Mouse (Mus musculus): ENCODE data around the gene Anxa11. TPM values are rescaled to one million over a fixed set of nuclear protein-coding genes. Genes with fewer than 3 reads are reported as not detected.
"Not testable (repeated sequence)": the region's sequence is repeated elsewhere in the genome, so short reads cannot be mapped to it uniquely, and the experiment has no call there.

Anxa11 gene
- total RNA-seq, 2 experiments from 2014 or later: 14.1 to 14.8 TPM

GRCm38 (mm10) chr14:25838411-25838810 lies 3.5 kb upstream of the Anxa11 start:
- intact Hi-C loops (cut with DNase I): no loop called here
- no peak for DNase-seq (ENCODE audit: low spot score in 2 of 2)

GRCm38 (mm10) chr14:25839791-25840190 lies 2.2 kb upstream of the Anxa11 start:
- DNase-seq (ENCODE audit: low spot score in 2 of 2): no peak
- intact Hi-C loops (cut with DNase I): no loop called here

GRCm38 (mm10) chr14:25840961-25841360 lies 995 bp upstream of the Anxa11 start:
- no peak for DNase-seq (ENCODE audit: low spot score in 2 of 2)
- intact Hi-C loops (cut with DNase I): no loop called here

- intact Hi-C loops (cut with DNase I): no loop called here
- no peak for DNase-seq (ENCODE audit: low spot score in 2 of 2)
These were observed 377 bp upstream of the Anxa11 start for GRCm38 (mm10) chr14:25841579-25841978.

- DNase-seq (ENCODE audit: low spot score in 2 of 2): no peak
These were observed 690 bp downstream of the Anxa11 start for GRCm38 (mm10) chr14:25842688-25843003.

GRCm38 (mm10) chr14:25844372-25844771 lies 2.4 kb downstream of the Anxa11 start:
- intact Hi-C loops (cut with DNase I): no loop called here
- DNase-seq (ENCODE audit: low spot score in 2 of 2): no peak

More at GRCm38 (mm10) chr14:25842688-25843003, 690 bp downstream of the Anxa11 start:
- intact Hi-C loops (cut with DNase I): no loop called here

GRCm38 (mm10) chr14:25845832-25846383 lies 4.0 kb downstream of the Anxa11 start:
- no peak for DNase-seq (ENCODE audit: low spot score in 2 of 2)
- intact Hi-C loops (cut with DNase I): no loop called here

GRCm38 (mm10) chr14:25846516-25846915 lies 4.6 kb downstream of the Anxa11 start:
- intact Hi-C loops (cut with DNase I): no loop called here
- DNase-seq (ENCODE audit: low spot score in 2 of 2): no peak

GRCm38 (mm10) chr14:25847660-25848059 lies 5.7 kb downstream of the Anxa11 start:
- DNase-seq (ENCODE audit: low spot score in 2 of 2): no peak
- intact Hi-C loops (cut with DNase I): no loop called here

GRCm38 (mm10) chr14:25848237-25848636 lies 6.3 kb downstream of the Anxa11 start:
- intact Hi-C loops (cut with DNase I): no loop called here
- DNase-seq (ENCODE audit: low spot score in 2 of 2): no peak

- intact Hi-C loops (cut with DNase I): not testable (repeated sequence)
These were observed 6.8 kb downstream of the Anxa11 start for GRCm38 (mm10) chr14:25848708-25849107.

GRCm38 (mm10) chr14:25850433-25850832 lies 8.5 kb downstream of the Anxa11 start:
- intact Hi-C loops (cut with DNase I): no loop called here
- no peak for DNase-seq (ENCODE audit: low spot score in 2 of 2)

More at GRCm38 (mm10) chr14:25848708-25849107, 6.8 kb downstream of the Anxa11 start:
- DNase-seq (ENCODE audit: low spot score in 2 of 2): not testable (repeated sequence)

- intact Hi-C loops (cut with DNase I): no loop called here
- no peak for DNase-seq (ENCODE audit: low spot score in 2 of 2)
These were observed 9.2 kb downstream of the Anxa11 start for GRCm38 (mm10) chr14:25851189-25851588.

- DNase-seq (ENCODE audit: low spot score in 2 of 2): no peak
- intact Hi-C loops (cut with DNase I): no loop called here
These were observed 10.2 kb downstream of the Anxa11 start for GRCm38 (mm10) chr14:25852121-25852561.

GRCm38 (mm10) chr14:25853295-25853694 lies 11.3 kb downstream of the Anxa11 start:
- intact Hi-C loops (cut with DNase I): no loop called here
- no peak for DNase-seq (ENCODE audit: low spot score in 2 of 2)

GRCm38 (mm10) chr14:25853717-25854452 lies 11.9 kb downstream of the Anxa11 start:
- DNase-seq (ENCODE audit: low spot score in 2 of 2): no peak
- intact Hi-C loops (cut with DNase I): no loop called here

GRCm38 (mm10) chr14:25855241-25855885 lies 13.4 kb downstream of the Anxa11 start:
- intact Hi-C loops (cut with DNase I): no loop called here
- no peak for DNase-seq (ENCODE audit: low spot score in 2 of 2)

- intact Hi-C loops (cut with DNase I): no loop called here
- no peak for DNase-seq (ENCODE audit: low spot score in 2 of 2)
These were observed 15.2 kb downstream of the Anxa11 start for GRCm38 (mm10) chr14:25857168-25857621.

- intact Hi-C loops (cut with DNase I): no loop called here
- DNase-seq (ENCODE audit: low spot score in 2 of 2): no peak
These were observed 16.0 kb downstream of the Anxa11 start for GRCm38 (mm10) chr14:25857940-25858339.

GRCm38 (mm10) chr14:25861771-25862530 lies 20.0 kb downstream of the Anxa11 start:
- DNase-seq (ENCODE audit: low spot score in 2 of 2): no peak
- intact Hi-C loops (cut with DNase I): no loop called here

Data from left cerebral cortex, postnatal 14 days (tissue).